Mouse (Mus musculus) embryonic facial prominence, embryonic 10.5 days (tissue): ENCODE measurements around the gene Ktn1. TPM values are rescaled to one million over a fixed set of nuclear protein-coding genes. Genes with fewer than 3 reads are reported as not detected.

Source experiments
- DNase-seq: peaks from one replicate; pipeline ENCODE4 v3.0.0-alpha.2; 2017; ENCODE audit warnings: low spot score
- H3K27ac ChIP-seq: fragments of 300-500 bp; sonication (generic); replicated peaks from 2 replicates; pipeline ENCODE4 v1.5.1; 2016; ENCODE audit warnings: mild to moderate bottlenecking
- H3K27me3 ChIP-seq: fragments of 300-500 bp; sonication (generic); replicated peaks from 2 replicates; pipeline ENCODE4 v1.6.1; 2016; ENCODE audit warnings: low read depth, mild to moderate bottlenecking; ENCODE audit not compliant: poor library complexity, severe bottlenecking
- H3K36me3 ChIP-seq: fragments of 300-500 bp; sonication (generic); replicated peaks from 2 replicates; pipeline ENCODE4 v1.6.1; 2016; ENCODE audit warnings: mild to moderate bottlenecking, moderate library complexity
- H3K4me1 ChIP-seq: fragments of 300-500 bp; sonication (generic); 2 replicates; pipeline ENCODE4 v1.6.1; 2016
- H3K4me3 ChIP-seq: fragments of 300-500 bp; sonication (generic); 2 replicates; pipeline ENCODE4 v1.5.1; 2016; ENCODE audit warnings: mild to moderate bottlenecking, moderate library complexity
- H3K9me3 ChIP-seq: fragments of 300-500 bp; sonication (generic); 2 replicates; pipeline ENCODE4 v1.6.1; 2016; ENCODE audit warnings: mild to moderate bottlenecking
- WGBS: fragments of 180-500 bp; shearing (Covaris S2); methylation state at CpG from one replicate; pipeline ENCODE4 v1.1.7; 2016; 5-methylcytosine and 5-hydroxymethylcytosine counted together
- polyA plus RNA-seq: library from polyadenylated mRNA; unstranded; fragments of >200 nt; fragmentation: Nextera tagmentation; extraction: Ambion mirVana; gene quantifications from 2 replicates; pipeline ENCODE4 v1.2.1, GENCODE M21; 2016

Ktn1 gene
- polyA plus RNA-seq, 1 experiment from 2014 or later, result 61.2 TPM

GRCm38 (mm10) chr14:47776260-47777035, 128.2 kb downstream of the Ktn1 start:
- no peaks in the 10 kb centered on the region for H3K9me3 ChIP-seq
- 77% methylated on average over 6 of the region's 6 CpGs for WGBS
- no peaks in the 10 kb centered on the region for H3K36me3 ChIP-seq
- no peak overlapping the region for H3K4me3 ChIP-seq
- no peaks in the 10 kb centered on the region for H3K27me3 ChIP-seq
- DNase-seq, result no peak
- no peaks in the 10 kb centered on the region for H3K4me1 ChIP-seq
- no peak overlapping the region for H3K27ac ChIP-seq

GRCm38 (mm10) chr14:47786112-47786511, 137.9 kb downstream of the Ktn1 start:
- DNase-seq, result no peak
- H3K27me3 ChIP-seq, result no peaks in the 10 kb centered on the region
- H3K4me1 ChIP-seq, result peaks cover 10% of the 10 kb centered on the region
- 18% methylated on average over 4 of the region's 4 CpGs for WGBS
- H3K36me3 ChIP-seq, result no peaks in the 10 kb centered on the region
- H3K4me3 ChIP-seq, result no peak overlapping the region
- H3K27ac ChIP-seq, result no peak overlapping the region
- peaks cover 8% of the 10 kb centered on the region; the same call in 1 of the 2 replicates for H3K9me3 ChIP-seq

Other genes starting within 250 kb of the Ktn1 start
- gene Dlgap5, start 230.0 kb upstream of the Ktn1 start, polyA plus RNA-seq, result 72.4 and 79.4 TPM in 2 replicates
- gene Fbxo34, start 198.0 kb upstream of the Ktn1 start, polyA plus RNA-seq, result 23.4 and 23.7 TPM in 2 replicates
- gene Atg14, start 77.8 kb upstream of the Ktn1 start, polyA plus RNA-seq, result 18.5 and 19.4 TPM in 2 replicates